Mouse (Mus musculus) ES-E14 (cell line): ENCODE measurements around the gene Olfr368.

Source experiments
- CHD2 ChIP-seq: IDR thresholded peaks from 2 replicates; pipeline ENCODE4 v1.6.1; 2014; ENCODE audit warnings: mild to moderate bottlenecking, low read depth, low read length, inconsistent platforms
- HCFC1 ChIP-seq: IDR thresholded peaks from 2 replicates; pipeline ENCODE4 v1.6.1; 2012; ENCODE audit warnings: low read length, inconsistent platforms, borderline replicate concordance; ENCODE audit not compliant: insufficient read depth
- MAFK ChIP-seq: IDR thresholded peaks from 2 replicates; pipeline ENCODE4 v1.6.1; 2014; ENCODE audit warnings: mild to moderate bottlenecking, low read depth, low read length, inconsistent platforms; ENCODE audit not compliant: insufficient read depth
- ZC3H11A ChIP-seq: IDR thresholded peaks from 2 replicates; pipeline ENCODE4 v1.6.1; 2012; ENCODE audit warnings: low read depth, mild to moderate bottlenecking, inconsistent platforms, low read length, borderline replicate concordance
- ZNF384 ChIP-seq: IDR thresholded peaks from 2 replicates; pipeline ENCODE4 v1.6.1; 2012; ENCODE audit warnings: low read depth, low read length, inconsistent platforms

DNA sequence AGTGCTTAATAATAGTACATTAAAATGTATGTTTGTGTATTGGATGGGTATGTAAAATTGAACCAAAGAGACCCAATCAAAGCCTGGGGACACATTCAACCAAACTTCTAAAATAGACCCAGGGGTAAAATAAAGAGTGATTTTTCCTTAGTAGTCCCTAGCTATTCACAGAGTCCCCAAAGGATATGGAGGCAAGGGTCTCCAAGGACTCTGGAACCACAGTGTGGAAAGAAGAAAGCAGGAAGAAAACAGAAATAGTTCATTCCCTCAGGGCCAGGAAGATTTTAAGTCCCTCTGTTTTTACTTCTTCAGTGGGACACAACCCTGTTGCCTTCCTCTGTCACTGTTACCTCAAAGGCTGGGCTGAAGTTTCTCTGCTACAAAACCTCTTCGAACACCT is at the start of gene Olfr368:
- TF ChIP-seq ZC3H11A (no peak), MAFK (no peak), ZNF384 (no peak), HCFC1 (no peak), CHD2 (no peak)
